Mouse (Mus musculus) CH12.LX (cell line): ENCODE measurements around the gene Celf5. TPM values are rescaled to one million over a fixed set of nuclear protein-coding genes. Genes with fewer than 3 reads are reported as not detected.

Experiments
- DNase-seq: peaks from one replicate; pipeline ENCODE4 v3.0.0-alpha.2; 2013; ENCODE audit errors: extremely low read depth
- H3K27ac ChIP-seq: 2 replicates; pipeline ENCODE4 v1.5.1; 2012; ENCODE audit warnings: low read depth, mild to moderate bottlenecking, control low read depth, moderate library complexity; ENCODE audit not compliant: insufficient read depth
- H3K27me3 ChIP-seq: replicated peaks from 2 replicates; pipeline ENCODE3; 2012; ENCODE audit warnings: inconsistent platforms
- H3K36me3 ChIP-seq, 2 experiments: replicated peaks in 1 of 2; 2 replicates each; pipeline versions ENCODE3 to v1.6.1; 2012; ENCODE audit warnings: inconsistent platforms in 1 of 2, low read length in 1 of 2, mild to moderate bottlenecking in 1 of 2, mixed read lengths in 1 of 2, moderate library complexity in 1 of 2; ENCODE audit not compliant: control insufficient read depth in 1 of 2, insufficient read depth in 1 of 2
- H3K4me1 ChIP-seq, 2 experiments: 2 replicates each; pipeline ENCODE4 v1.6.1; 2012; ENCODE audit warnings: inconsistent platforms in 1 of 2, moderate library complexity in 1 of 2; ENCODE audit not compliant: insufficient read depth in 2 of 2, control insufficient read depth in 1 of 2
- H3K4me2 ChIP-seq: 2 replicates; pipeline ENCODE4 v1.6.1; 2012; ENCODE audit warnings: low read depth, mild to moderate bottlenecking, control low read depth; ENCODE audit not compliant: poor library complexity, insufficient read depth, severe bottlenecking
- H3K4me3 ChIP-seq, 3 experiments: fragments of 150-350 bp in 1 of 3; sonication (generic) in 1 of 3; replicated peaks in 1 of 3; 2 replicates each; pipeline versions ENCODE3 to v1.5.1; 2011 to 2012; ENCODE audit warnings: low read depth in 2 of 3, low read length in 2 of 3, mild to moderate bottlenecking in 2 of 3, moderate library complexity in 2 of 3, control low read depth in 1 of 3, improper control_type of control experiment in 1 of 3, inconsistent platforms in 1 of 3, mixed read lengths in 1 of 3; ENCODE audit not compliant: poor library complexity in 1 of 3
- H3K79me2 ChIP-seq: replicated peaks from 2 replicates; pipeline ENCODE4 v1.6.1; 2012; ENCODE audit warnings: mild to moderate bottlenecking, moderate library complexity; ENCODE audit not compliant: control insufficient read depth, poor library complexity, insufficient read depth, severe bottlenecking; ENCODE audit errors: extremely low read depth
- H3K9ac ChIP-seq: 2 replicates; pipeline ENCODE4 v1.6.1; 2012; ENCODE audit warnings: low read depth, mild to moderate bottlenecking, control low read depth, moderate library complexity; ENCODE audit not compliant: insufficient read depth
- H3K9me3 ChIP-seq: replicated peaks from 2 replicates; pipeline ENCODE3; 2012; ENCODE audit warnings: low read length, inconsistent platforms, mixed read lengths
- GABPA ChIP-seq: IDR thresholded peaks from 2 replicates; pipeline ENCODE4 v1.6.1; 2012; ENCODE audit warnings: low read depth, low read length, improper control_type of control experiment, inconsistent platforms; ENCODE audit not compliant: insufficient replicate concordance
- HCFC1 ChIP-seq: IDR thresholded peaks from 2 replicates; pipeline ENCODE4 v1.6.1; 2012; ENCODE audit warnings: low read depth, mild to moderate bottlenecking, inconsistent platforms, low read length, improper control_type of control experiment
- JUND ChIP-seq: conservative IDR thresholded peaks from 2 replicates; pipeline ENCODE4 v1.6.1; 2011; ENCODE audit warnings: low read depth, low read length, improper control_type of control experiment
- KAT2A ChIP-seq: IDR thresholded peaks from 2 replicates; pipeline ENCODE4 v1.6.1; 2012; ENCODE audit warnings: low read length, improper control_type of control experiment, inconsistent platforms; ENCODE audit not compliant: insufficient replicate concordance
- PAX5 ChIP-seq: IDR thresholded peaks from 2 replicates; pipeline ENCODE4 v1.6.1; 2012; ENCODE audit warnings: low read length, inconsistent platforms, mixed read lengths
- RCOR1 ChIP-seq: conservative IDR thresholded peaks from 2 replicates; pipeline ENCODE4 v1.6.1; 2012; ENCODE audit warnings: low read depth, mild to moderate bottlenecking, inconsistent platforms, low read length, improper control_type of control experiment
- ZC3H11A ChIP-seq: IDR thresholded peaks from 2 replicates; pipeline ENCODE4 v1.6.1; 2012; ENCODE audit warnings: low read depth, mild to moderate bottlenecking, inconsistent platforms, low read length, improper control_type of control experiment
- ZKSCAN1 ChIP-seq: IDR thresholded peaks from 2 replicates; pipeline ENCODE4 v1.6.1; 2012; ENCODE audit warnings: low read depth, inconsistent platforms, low read length, improper control_type of control experiment, borderline replicate concordance
- ZMIZ1 ChIP-seq: IDR thresholded peaks from 2 replicates; pipeline ENCODE4 v1.6.1; 2012; ENCODE audit warnings: low read depth, mild to moderate bottlenecking, inconsistent platforms, low read length, improper control_type of control experiment
- dilution Hi-C: fragments of 300-500 bp; cut with MboI; formaldehyde crosslinking; loops from 2 replicates; pipeline ENCODE4 v1.14.3; 2020; ENCODE audit warnings: low sequenced_read_pairs; ENCODE audit not compliant: extremely low pct_unique_long_range_greater_than_20kb, extremely low pct_ligation_motif_present
- in situ Hi-C: fragments of 300-500 bp; cut with MboI; formaldehyde crosslinking; loops from 3 replicates; pipeline ENCODE4 v1.14.3; 2019; ENCODE audit warnings: low sequenced_read_pairs, low pct_ligation_motif_present, low pct_unique_long_range_greater_than_20kb, mixed read lengths
- polyA plus RNA-seq: library from polyadenylated mRNA; unstranded; fragments of >175 nt; gene quantifications from 2 replicates; pipeline ENCODE4 v1.2.1, GENCODE M21; 2012; ENCODE audit warnings: low read depth; ENCODE audit not compliant: insufficient read length
- total RNA-seq, 2 experiments: library from RNA; depleted of rRNA; stranded (reverse); fragments of 300-350 nt in 1 of 2; fragments of >200 nt in 1 of 2; gene quantifications; 2 replicates each; pipeline ENCODE4 v1.2.3; 2012 to 2014

Celf5 gene
- total and polyA plus RNA-seq, 3 experiments = 0.07 to 0.08 TPM; not detected in 1

GRCm38 (mm10) chr10:81499250-81499901 is 16.9 kb upstream of the Celf5 start:
- Histone ChIP-seq H3K9me3 (no peaks in the 10 kb centered on the region), H3K27ac (no peak overlapping the region), H3K9ac (no peak overlapping the region), H3K4me3 (no peak overlapping the region), H3K4me1 (peaks cover 21 to 36% of the 10 kb centered on the region in 2 experiments), H3K79me2 (peaks cover 17% of the 10 kb centered on the region), H3K27me3 (peaks cover 2% of the 10 kb centered on the region), H3K4me2 (no peak overlapping the region), H3K36me3 (peaks cover 0 to 3% of the 10 kb centered on the region in 2 experiments)
- TF ChIP-seq JUND = no peak
- TF ChIP-seq RCOR1 = no peak
- TF ChIP-seq PAX5 = no peak
- no peak for TF ChIP-seq ZC3H11A
- no peak for TF ChIP-seq ZKSCAN1
- no peak for TF ChIP-seq KAT2A
- dilution Hi-C loops = no loop called here
- in situ Hi-C loops = loop anchor here (5.0 to 10.0 kb wide), 2 partner anchors 33 to 105 kb away; partner anchors contain the start of genes BC025920 and Tle6
- no peak for DNase-seq

- Histone ChIP-seq H3K4me2 (no peak overlapping the region), H3K9me3 (no peaks in the 10 kb centered on the region), H3K27me3 (peaks cover 2% of the 10 kb centered on the region), H3K79me2 (peaks cover 22% of the 10 kb centered on the region), H3K9ac (no peak overlapping the region), H3K27ac (no peak overlapping the region), H3K4me3 (no peak overlapping the region), H3K36me3 (peaks cover 0 to 11% of the 10 kb centered on the region in 2 experiments), H3K4me1 (peaks cover 23 to 44% of the 10 kb centered on the region in 2 experiments)
- dilution Hi-C loops (no loop called here), in situ Hi-C loops (loop anchor here (5.0 to 10.0 kb wide), 2 partner anchors 34 to 106 kb away; partner anchors contain the start of genes BC025920 and Tle6)
- TF ChIP-seq ZMIZ1 (no peak), GABPA (no peak), HCFC1 (no peak)
- no peak for DNase-seq
Observed at GRCm38 (mm10) chr10:81498316-81499249, 16.1 kb upstream of the Celf5 start.
